Mouse (Mus musculus) heart, postnatal 0 days (tissue): ENCODE measurements around the gene Bid. TPM values are rescaled to one million over a fixed set of nuclear protein-coding genes. Genes with fewer than 3 reads are reported as not detected.

ENCODE experiments used
- ATAC-seq: fragments of 200-750 bp; cut with Nextera tagmentation; 2 replicates; pipeline ENCODE4 v1.8.0; 2017; ENCODE audit warnings: low read depth, moderate number of reproducible peaks, moderate library complexity; ENCODE audit not compliant: insufficient read depth
- DNase-seq: peaks from one replicate; pipeline ENCODE4 v3.0.0-alpha.2; 2016; ENCODE audit warnings: low spot score
- H3K27ac ChIP-seq: fragments of 300-500 bp; sonication (generic); 2 replicates; pipeline ENCODE4 v1.5.1; 2014; ENCODE audit warnings: low read depth, mild to moderate bottlenecking
- H3K27me3 ChIP-seq: fragments of 300-500 bp; sonication (generic); 2 replicates; pipeline ENCODE4 v1.6.1; 2014; ENCODE audit warnings: low read length, mixed read lengths; ENCODE audit not compliant: control insufficient read depth, insufficient read depth
- H3K36me3 ChIP-seq: fragments of 300-500 bp; sonication (generic); replicated peaks from 2 replicates; pipeline ENCODE4 v1.6.1; 2014; ENCODE audit warnings: low read length, mixed read lengths; ENCODE audit not compliant: control insufficient read depth, insufficient read depth
- H3K4me1 ChIP-seq: fragments of 300-500 bp; sonication (generic); 2 replicates; pipeline ENCODE4 v1.6.1; 2014; ENCODE audit warnings: antibody characterized with exemption; ENCODE audit not compliant: control insufficient read depth, insufficient read depth
- H3K4me2 ChIP-seq: fragments of 300-500 bp; sonication (generic); 2 replicates; pipeline ENCODE4 v1.6.1; 2014; ENCODE audit warnings: low read depth, mild to moderate bottlenecking, low read length, moderate library complexity
- H3K4me3 ChIP-seq: fragments of 300-500 bp; sonication (generic); 2 replicates; pipeline ENCODE4 v1.5.1; 2014; ENCODE audit warnings: low read depth, low read length
- H3K9ac ChIP-seq: fragments of 300-500 bp; sonication (generic); replicated peaks from 2 replicates; pipeline ENCODE4 v1.6.1; 2014; ENCODE audit warnings: low read depth, low read length, mixed read lengths
- H3K9me3 ChIP-seq: fragments of 300-500 bp; sonication (generic); replicated peaks from 2 replicates; pipeline ENCODE4 v1.6.1; 2016; ENCODE audit warnings: low read length; ENCODE audit not compliant: control insufficient read depth
- CTCF ChIP-seq: IDR thresholded peaks from 2 replicates; pipeline ENCODE4 v1.5.1; 2016; ENCODE audit warnings: antibody characterized with exemption, control low read depth, low read depth
- EP300 ChIP-seq: IDR thresholded peaks from 2 replicates; pipeline ENCODE4 v1.6.1; 2016; ENCODE audit warnings: antibody characterized with exemption, low read depth
- WGBS: fragments of 180-500 bp; shearing (Covaris S2); extraction: QIAGEN DNeasy Blood & Tissue Kit; methylation state at CpG from one replicate; pipeline ENCODE4 v1.1.7; 2014; 5-methylcytosine and 5-hydroxymethylcytosine counted together
- polyA plus RNA-seq: library from polyadenylated mRNA; unstranded; fragments of >200 nt; fragmentation: Nextera tagmentation; extraction: Ambion mirVana; gene quantifications from 2 replicates; pipeline ENCODE4 v1.2.1, GENCODE M21; 2015
- total RNA-seq: library from RNA; depleted of rRNA; stranded (reverse); fragments of >200 nt; gene quantifications from 2 replicates; pipeline ENCODE4 v1.2.3, GENCODE M21; 2014; ENCODE audit warnings: low replicate concordance

Bid gene
- total and polyA plus RNA-seq, 2 experiments from 2014 or later: 3.3 to 3.6 TPM

DNA sequence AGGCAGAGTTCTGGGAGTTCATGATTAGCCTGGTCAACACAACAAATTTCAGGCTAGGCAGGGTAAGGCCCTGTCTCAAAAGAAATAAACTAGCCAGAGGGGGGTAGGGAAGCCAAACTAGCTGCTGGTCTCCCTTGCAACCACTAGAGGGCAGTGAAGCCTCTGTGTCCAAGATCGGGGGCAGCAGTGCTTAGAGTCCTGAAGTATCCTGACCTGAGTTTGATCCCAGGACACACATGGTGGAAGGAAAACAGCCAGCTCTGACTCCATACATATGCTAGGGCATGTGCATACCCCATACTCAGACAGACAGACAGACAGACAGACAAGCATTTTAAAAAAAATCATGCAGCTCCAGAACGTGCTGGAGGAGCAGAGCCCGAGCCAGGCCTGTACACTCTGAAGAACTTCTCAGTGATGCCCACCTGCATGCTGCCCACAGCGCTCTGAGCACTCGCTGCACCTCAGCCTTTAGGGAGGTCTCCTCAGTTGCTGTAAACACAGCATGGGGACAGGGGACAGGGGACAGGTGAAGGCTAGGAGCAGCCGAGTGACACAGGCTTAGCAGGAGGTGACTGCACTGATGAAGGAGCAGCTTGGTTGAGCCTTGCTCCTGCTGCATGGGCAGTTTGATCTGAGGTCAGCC, 18.3 kb downstream of the Bid start:
- Histone ChIP-seq H3K9ac (no peak overlapping the region), H3K4me1 (no peaks in the 10 kb centered on the region), H3K4me3 (no peak overlapping the region), H3K27ac (no peak overlapping the region), H3K36me3 (no peaks in the 10 kb centered on the region; the same call in 1 of the 2 replicates), H3K9me3 (no peaks in the 10 kb centered on the region), H3K27me3 (no peaks in the 10 kb centered on the region), H3K4me2 (no peak overlapping the region)
- DNase-seq (peak; percentile 57), ATAC-seq (peak; percentile 71; the same call in 1 of the 2 replicates)
- TF ChIP-seq CTCF (peak; percentile 90), EP300 (no peak)
- WGBS: 70% methylated on average over 6 of the region's 6 CpGs

DNA sequence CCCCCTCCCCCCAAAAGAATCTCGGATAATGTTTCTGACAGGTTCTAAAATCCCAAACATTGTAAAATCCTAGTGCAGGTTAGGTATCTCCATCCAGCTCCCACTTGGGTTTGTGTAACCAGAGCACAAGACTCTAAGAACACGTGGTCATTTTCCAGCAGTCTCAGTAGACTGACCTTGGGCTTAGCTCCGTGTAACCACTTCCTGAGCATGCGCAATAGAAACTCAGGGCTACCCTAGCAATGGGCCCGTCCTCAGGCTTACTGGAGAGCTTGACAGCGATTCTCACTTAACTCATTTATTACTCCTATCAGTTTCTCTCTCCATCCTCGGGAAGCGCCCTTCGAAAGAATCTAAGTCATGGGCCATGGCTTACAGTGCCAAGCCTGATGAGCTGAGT, 22.1 kb downstream of the Bid start:
- H3K9me3 ChIP-seq: no peaks in the 10 kb centered on the region
- H3K9ac ChIP-seq: no peak overlapping the region
- DNase-seq: no peak
- H3K36me3 ChIP-seq: peaks cover 6% of the 10 kb centered on the region; the same call in 1 of the 2 replicates
- TF ChIP-seq CTCF (no peak), EP300 (no peak)
- no peak overlapping the region for H3K27ac ChIP-seq
- no peak overlapping the region for H3K4me3 ChIP-seq
- no peak for ATAC-seq
- 0 out of 2 replicates have a peak, but pooled peaks cover 7% of the 10 kb centered on the region for H3K4me1 ChIP-seq
- no peak overlapping the region for H3K4me2 ChIP-seq
- 84% methylated on average over 9 of the region's 9 CpGs for WGBS
- H3K27me3 ChIP-seq: no peaks in the 10 kb centered on the region

DNA sequence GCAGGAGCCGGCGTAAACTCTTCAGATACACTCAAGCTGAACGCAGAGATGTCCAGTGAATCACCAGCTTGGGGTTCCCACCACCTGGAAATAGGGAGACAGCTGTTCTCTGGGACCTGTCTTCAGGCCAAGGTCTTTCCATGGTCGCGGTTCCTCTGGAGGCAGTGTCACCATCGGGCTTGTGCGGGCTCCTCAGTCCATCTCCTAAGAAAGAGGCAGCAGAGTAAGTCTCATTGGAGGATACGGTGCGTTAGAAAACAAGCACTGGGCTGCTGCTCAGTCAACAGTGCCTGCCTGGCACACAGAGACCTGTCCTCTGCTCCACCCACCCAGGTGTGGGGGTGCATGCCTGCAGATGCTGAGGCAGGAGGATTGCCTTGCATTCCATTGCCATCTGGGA, 22.6 kb downstream of the Bid start:
- no peaks in the 10 kb centered on the region for H3K9me3 ChIP-seq
- no peak overlapping the region for H3K27ac ChIP-seq
- no peaks in the 10 kb centered on the region for H3K27me3 ChIP-seq
- TF ChIP-seq CTCF (no peak), EP300 (no peak)
- no peak overlapping the region for H3K9ac ChIP-seq
- ATAC-seq (no peak), DNase-seq (no peak)
- H3K4me1 ChIP-seq: 0 out of 2 replicates have a peak, but pooled peaks cover 7% of the 10 kb centered on the region
- H3K4me2 ChIP-seq: no peak overlapping the region
- H3K4me3 ChIP-seq: no peak overlapping the region
- H3K36me3 ChIP-seq: peaks cover 10% of the 10 kb centered on the region; the same call in 1 of the 2 replicates
- WGBS: 88% methylated on average over 9 of the region's 9 CpGs

DNA sequence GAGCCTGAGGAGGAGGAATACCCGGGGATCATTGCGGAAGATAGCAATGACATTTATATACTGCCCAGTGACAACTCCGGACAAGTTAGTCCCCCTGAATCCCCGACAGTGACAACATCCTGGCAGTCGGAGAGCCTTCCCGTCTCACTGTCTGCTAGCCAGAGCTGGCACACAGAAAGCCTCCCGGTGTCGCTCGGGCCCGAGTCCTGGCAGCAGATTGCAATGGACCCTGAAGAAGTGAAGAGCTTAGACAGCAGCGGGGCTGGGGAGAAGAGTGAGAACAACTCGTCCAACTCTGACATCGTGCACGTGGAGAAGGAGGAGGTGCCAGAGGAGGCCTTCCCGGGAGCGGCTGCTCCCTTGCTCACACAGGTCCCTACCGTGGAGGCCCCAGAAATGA, 30.0 kb downstream of the Bid start:
- TF ChIP-seq CTCF (no peak), EP300 (no peak)
- 84% methylated on average over 17 of the region's 17 CpGs for WGBS
- 0 out of 2 replicates have a peak, but pooled peaks cover 7% of the 10 kb centered on the region for H3K4me1 ChIP-seq
- no peaks in the 10 kb centered on the region for H3K9me3 ChIP-seq
- H3K36me3 ChIP-seq: peaks cover 60% of the 10 kb centered on the region
- no peak overlapping the region for H3K9ac ChIP-seq
- H3K27ac ChIP-seq: no peak overlapping the region
- ATAC-seq (no peak), DNase-seq (no peak)
- no peak overlapping the region for H3K4me2 ChIP-seq
- H3K27me3 ChIP-seq: no peaks in the 10 kb centered on the region
- H3K4me3 ChIP-seq: no peak overlapping the region

DNA sequence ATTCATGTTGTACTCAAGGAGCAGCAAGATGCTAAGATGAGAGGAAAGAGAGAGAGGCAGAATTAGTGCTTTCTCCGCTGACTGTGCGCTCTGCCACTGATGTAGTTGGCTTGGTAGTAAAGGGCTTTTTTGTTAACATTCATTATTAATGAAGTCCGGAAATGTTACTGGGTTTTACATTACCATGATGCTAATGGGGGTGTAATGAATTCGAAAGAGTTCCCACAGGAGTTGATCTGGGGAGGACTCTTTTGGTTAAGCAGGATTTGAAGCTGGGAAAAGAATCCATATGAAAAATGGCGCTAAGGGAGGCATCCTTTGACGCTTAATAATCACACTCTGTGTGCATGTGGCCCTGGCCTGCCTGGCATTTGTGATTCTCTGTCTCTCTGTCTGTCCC, 32.2 kb downstream of the Bid start:
- TF ChIP-seq CTCF: no peak
- TF ChIP-seq EP300: no peak
- no peak for ATAC-seq
- H3K36me3 ChIP-seq: peaks cover 70% of the 10 kb centered on the region
- no peak overlapping the region for H3K4me2 ChIP-seq
- H3K27me3 ChIP-seq: no peaks in the 10 kb centered on the region
- no peak overlapping the region for H3K27ac ChIP-seq
- WGBS: 94% methylated on average over 6 of the region's 6 CpGs
- H3K4me3 ChIP-seq: no peak overlapping the region
- H3K4me1 ChIP-seq: 0 out of 2 replicates have a peak, but pooled peaks cover 3% of the 10 kb centered on the region
- H3K9ac ChIP-seq: no peak overlapping the region
- no peaks in the 10 kb centered on the region for H3K9me3 ChIP-seq
- no peak for DNase-seq

DNA sequence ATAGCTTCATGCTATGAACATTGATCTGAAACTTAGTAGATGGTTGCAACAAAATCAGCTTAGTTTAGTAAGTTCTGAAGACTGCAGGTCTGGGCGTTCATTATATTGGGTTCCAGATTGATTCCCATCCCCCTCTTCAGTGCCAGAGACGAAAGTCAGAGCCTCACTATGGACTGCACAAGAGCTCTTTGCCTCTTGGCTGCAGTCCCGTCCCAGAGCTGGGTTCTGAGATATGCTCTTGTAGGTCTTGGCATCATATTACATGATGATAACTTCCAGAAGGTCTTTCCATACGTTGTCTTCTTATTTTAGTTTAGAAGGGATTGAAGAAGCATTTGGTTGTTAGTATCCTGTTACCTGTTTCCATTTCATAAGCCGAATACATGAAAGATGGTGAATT, 37.6 kb downstream of the Bid start:
- H3K4me2 ChIP-seq: no peak overlapping the region
- no peak overlapping the region for H3K4me3 ChIP-seq
- H3K27ac ChIP-seq: no peak overlapping the region
- DNase-seq (peak; percentile 63), ATAC-seq (peak; percentile 49)
- 35% methylated on average over 5 of the region's 5 CpGs for WGBS
- TF ChIP-seq EP300 (no peak), CTCF (no peak)
- H3K36me3 ChIP-seq: peaks cover 57% of the 10 kb centered on the region
- no peaks in the 10 kb centered on the region for H3K9me3 ChIP-seq
- no peak overlapping the region for H3K9ac ChIP-seq
- H3K4me1 ChIP-seq: 0 out of 2 replicates have a peak, but pooled peaks cover 15% of the 10 kb centered on the region
- H3K27me3 ChIP-seq: no peaks in the 10 kb centered on the region
